Mouse (Mus musculus) T-helper 17 cell (primary cell): ENCODE measurements around the gene Mpp3.
"Not testable (repeated sequence)": the region's sequence is repeated elsewhere in the genome, so short reads cannot be mapped to it uniquely, and the experiment has no call there.

Experiments
- in situ Hi-C, 2 experiments: fragments of 300-600 bp; cut with MboI, MseI; formaldehyde crosslinking; loops; 1 replicate in 1 of 2; 2 replicates in 1 of 2; pipeline ENCODE4 v1.15.1; 2025; ENCODE audit warnings: high pct_unique_total_duplicates in 2 of 2

Gene Mpp3

GRCm38 (mm10) chr11:102013201-102013600, 15.1 kb downstream of the Mpp3 start:
- in situ Hi-C loops: no loop called here

GRCm38 (mm10) chr11:102011510-102011909, 16.8 kb downstream of the Mpp3 start:
- in situ Hi-C loops: no loop called here

GRCm38 (mm10) chr11:102010140-102010539, 18.1 kb downstream of the Mpp3 start:
- in situ Hi-C loops: no loop called here

- in situ Hi-C loops: no loop called here
Measured at GRCm38 (mm10) chr11:102008954-102009637, 19.2 kb downstream of the Mpp3 start.

GRCm38 (mm10) chr11:102008372-102008771, 19.9 kb downstream of the Mpp3 start:
- in situ Hi-C loops: no loop called here

DNA sequence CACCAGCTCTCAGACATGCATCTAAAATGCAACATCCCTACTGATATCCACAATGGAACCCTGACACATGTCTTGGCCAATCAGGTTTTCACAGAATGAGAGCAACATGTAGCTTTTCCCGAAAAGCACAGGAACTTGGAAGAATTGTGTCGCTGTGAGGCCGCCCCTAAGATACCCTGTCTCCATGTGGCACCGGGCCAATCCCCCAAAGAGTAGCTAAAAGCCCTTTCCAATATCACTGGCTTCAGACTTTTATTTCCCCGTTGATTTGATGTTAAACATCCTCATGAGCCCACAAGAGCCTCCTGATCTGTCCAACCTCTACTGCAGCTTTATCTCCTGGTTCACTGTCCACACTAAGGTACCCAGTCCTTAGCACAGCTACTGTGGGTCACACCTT, 21.6 kb downstream of the Mpp3 start:
- in situ Hi-C loops: no loop called here

DNA sequence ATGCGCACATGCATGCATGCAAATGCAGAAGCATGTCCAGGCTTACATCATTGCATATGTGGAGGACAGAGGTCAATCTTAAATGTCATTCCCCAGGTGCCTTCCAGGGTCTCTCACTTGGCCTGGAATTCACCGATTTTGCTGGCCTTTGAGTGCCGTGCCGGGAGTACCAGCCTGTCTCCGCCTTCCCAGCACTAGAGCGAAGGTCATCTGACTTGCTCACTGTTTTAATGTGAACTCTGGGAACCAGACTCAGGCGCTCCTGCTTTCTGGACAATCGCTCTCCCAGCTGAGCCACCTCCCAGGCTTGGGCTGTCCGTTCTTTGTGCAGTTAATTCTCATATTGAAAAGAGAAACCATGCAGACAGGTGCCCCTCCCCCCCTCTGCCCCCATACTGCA, 22.0 kb downstream of the Mpp3 start:
- in situ Hi-C loops: no loop called here

GRCm38 (mm10) chr11:102004251-102004650, 24.0 kb downstream of the Mpp3 start:
- in situ Hi-C loops: no loop called here

DNA sequence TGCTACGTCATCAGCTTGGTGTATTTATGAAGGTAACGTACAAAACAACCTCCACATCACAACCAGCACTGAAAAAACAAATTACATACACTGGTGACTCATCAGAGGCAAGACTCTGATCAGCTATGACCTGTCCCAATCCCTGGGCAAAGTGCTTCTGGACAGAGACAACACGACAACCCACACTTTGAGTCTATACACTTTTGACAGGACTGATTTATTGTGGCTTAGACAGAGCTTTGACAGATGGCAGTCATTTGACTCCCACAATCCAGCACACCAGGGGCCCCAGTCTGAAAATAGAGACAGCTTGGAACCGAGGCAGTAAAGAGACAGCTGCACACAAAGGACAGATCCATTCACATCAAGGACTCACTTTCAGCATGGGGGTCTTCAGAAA, 28.8 kb downstream of the Mpp3 start:
- in situ Hi-C loops: no loop called here

DNA sequence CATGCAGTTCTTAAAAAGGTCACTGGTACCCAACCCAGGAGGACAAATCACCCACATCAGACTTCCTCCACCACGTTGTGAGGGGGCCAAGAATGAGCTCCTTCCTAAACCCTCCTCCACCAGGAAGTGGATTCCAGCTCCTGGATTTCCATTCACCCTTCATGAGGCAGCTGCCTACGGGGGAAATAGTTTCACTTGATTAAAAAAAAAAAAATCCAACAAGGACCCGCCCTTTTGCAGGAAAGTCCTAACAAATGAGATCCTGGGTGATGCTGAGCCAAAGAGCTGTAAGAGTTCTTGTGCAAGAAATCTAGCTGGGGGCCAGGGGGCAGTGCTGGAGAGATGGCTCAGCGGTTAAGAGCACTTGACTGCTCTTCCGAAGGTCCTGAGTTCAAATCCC, 30.0 kb downstream of the Mpp3 start:
- in situ Hi-C loops: no loop called here

DNA sequence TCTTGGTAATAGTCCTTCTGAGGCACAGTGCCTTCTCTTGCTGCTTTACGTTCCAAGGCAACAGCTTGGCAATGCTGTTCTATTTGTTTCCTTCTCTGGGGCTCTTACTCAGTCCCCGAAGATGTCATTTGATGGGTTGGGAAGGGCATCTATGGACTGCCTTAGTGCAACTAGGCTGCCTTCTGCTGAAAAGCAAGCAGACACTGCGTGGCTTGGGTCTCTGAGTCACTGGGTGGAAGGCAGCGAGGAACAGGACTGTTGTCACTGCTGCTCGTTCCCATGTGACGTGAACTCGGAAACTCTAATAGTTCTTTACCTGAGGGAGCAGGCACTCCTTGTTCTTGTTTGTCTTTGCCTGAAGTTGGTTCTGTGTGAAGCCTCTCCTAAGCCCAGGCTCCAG, 32.3 kb downstream of the Mpp3 start:
- in situ Hi-C loops: no loop called here

DNA sequence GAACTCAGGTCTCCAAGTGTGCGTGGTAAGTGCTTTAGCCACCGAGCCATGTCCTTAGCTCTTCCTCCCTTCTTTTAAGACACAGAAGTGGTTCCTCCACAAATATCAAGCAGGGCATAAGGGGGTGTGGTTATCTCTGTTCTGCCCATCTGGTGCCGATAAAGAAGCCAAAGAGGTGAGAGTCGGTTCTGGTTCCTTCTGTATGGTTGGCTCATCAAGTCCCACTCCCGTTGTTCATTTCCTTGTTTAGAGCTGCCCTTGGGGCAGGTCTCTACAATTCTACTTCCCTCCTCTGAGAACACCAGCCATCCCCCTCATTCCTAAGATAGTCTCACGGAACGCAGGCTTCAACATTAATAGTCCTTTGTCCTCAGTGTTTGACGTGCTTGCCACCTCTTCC, 34.2 kb downstream of the Mpp3 start:
- in situ Hi-C loops: no loop called here

GRCm38 (mm10) chr11:101992411-101992810, 35.9 kb downstream of the Mpp3 start:
- in situ Hi-C loops: no loop called here

GRCm38 (mm10) chr11:101991813-101992212, 36.4 kb downstream of the Mpp3 start:
- in situ Hi-C loops: no loop called here

DNA sequence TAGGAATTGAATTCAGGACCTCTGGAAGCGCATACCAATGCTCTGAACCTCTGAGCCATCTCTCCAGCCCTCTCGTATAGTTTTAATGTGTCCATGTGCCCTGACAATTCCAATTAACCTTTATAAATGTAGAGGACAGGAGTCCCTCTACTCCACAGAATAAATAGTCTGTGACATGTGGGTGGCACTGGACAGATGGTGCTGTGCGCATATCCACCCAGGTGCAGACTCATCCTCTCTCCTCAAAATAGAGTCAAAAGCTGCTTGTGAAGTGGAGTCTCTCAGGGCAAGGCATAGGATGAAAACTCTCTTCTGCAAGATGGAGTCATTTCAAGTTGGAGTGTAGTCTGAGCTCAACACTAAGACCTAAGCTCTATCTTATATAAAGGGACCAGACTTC, 38.0 kb downstream of the Mpp3 start:
- in situ Hi-C loops: no loop called here

DNA sequence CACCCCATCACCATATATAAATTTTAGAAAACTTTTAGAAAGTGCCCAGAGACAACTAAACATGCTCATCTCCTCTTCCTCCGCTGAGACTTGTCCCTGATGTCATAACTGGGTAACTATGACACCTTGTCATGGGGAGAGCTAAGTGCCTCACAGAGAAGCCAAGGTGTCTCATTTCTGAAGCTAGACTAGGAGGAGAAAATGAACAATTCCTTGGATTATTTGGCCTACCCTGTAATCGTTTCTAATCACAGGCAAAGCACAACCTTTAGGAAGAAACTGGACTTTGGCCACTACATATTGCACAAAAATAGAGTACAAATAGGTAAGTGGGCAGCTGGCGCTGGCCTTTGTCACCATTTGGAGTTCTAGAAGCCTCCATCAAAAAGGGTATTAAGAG, 41.3 kb downstream of the Mpp3 start, which contains the start of gene Dusp3:
Gene Dusp3 (minus strand): TSS at position 101 of the 400 bp plus-strand sequence.
- in situ Hi-C loops: no loop called here

GRCm38 (mm10) chr11:101985990-101986389, 42.3 kb downstream of the Mpp3 start:
- in situ Hi-C loops: no loop called here

- in situ Hi-C loops: not testable (repeated sequence)
Measured at GRCm38 (mm10) chr11:101985450-101985849, 42.8 kb downstream of the Mpp3 start.

GRCm38 (mm10) chr11:101984054-101985025, 43.9 kb downstream of the Mpp3 start, which contains the start of gene Cfap97d1:
TSS of gene Cfap97d1 (plus strand) at chr11:101984279.
- in situ Hi-C loops: no loop called here

GRCm38 (mm10) chr11:101983431-101983921, 44.8 kb downstream of the Mpp3 start:
- in situ Hi-C loops: no loop called here

DNA sequence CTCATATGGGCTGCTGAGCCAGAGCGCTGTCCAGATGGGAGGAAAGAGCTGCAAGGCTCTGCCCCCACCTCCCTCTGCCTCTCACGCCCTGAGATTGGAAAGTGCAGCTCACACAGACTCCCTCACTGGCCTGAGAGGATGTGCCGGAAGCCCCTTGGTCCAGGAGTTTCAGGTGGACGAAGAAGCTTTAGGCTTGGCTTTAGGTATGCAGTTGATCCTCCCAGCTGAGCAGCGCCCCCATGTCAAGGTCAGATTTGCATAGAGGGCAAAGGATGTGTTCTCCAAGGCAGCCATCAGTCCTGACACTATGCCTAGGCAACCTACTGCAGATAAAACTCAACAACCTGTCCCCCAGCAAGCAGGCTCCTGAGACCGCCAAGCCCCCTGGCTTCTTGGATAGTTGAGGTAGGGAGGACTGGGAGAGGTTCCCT, 45.3 kb downstream of the Mpp3 start:
- in situ Hi-C loops: no loop called here

GRCm38 (mm10) chr11:101981850-101982249, 46.4 kb downstream of the Mpp3 start:
- in situ Hi-C loops: no loop called here
